Mouse (Mus musculus) lung, embryonic 14.5 days (tissue): ENCODE results near the gene Foxo1. TPM values are rescaled to one million over a fixed set of nuclear protein-coding genes. Genes with fewer than 3 reads are reported as not detected.

Source experiments
- ATAC-seq: fragments of 200-750 bp; cut with Nextera tagmentation; 2 replicates; pipeline ENCODE4 v1.8.0; 2017; ENCODE audit warnings: mild to moderate bottlenecking, moderate TSS enrichment, moderate library complexity; ENCODE audit not compliant: insufficient read depth
- DNase-seq: peaks from one replicate; pipeline ENCODE4 v3.0.0-alpha.2; 2015
- H3K27ac ChIP-seq: fragments of 300-500 bp; sonication (generic); 2 replicates; pipeline ENCODE4 v1.5.1; 2014; ENCODE audit warnings: low read depth, mild to moderate bottlenecking, moderate library complexity
- H3K27me3 ChIP-seq: fragments of 300-500 bp; sonication (generic); 2 replicates; pipeline ENCODE4 v1.6.1; 2014; ENCODE audit warnings: low read length, control low read depth; ENCODE audit not compliant: insufficient read depth
- H3K36me3 ChIP-seq: fragments of 300-500 bp; sonication (generic); 2 replicates; pipeline ENCODE4 v1.6.1; 2014; ENCODE audit warnings: control low read depth; ENCODE audit not compliant: insufficient read depth
- H3K4me1 ChIP-seq: fragments of 300-500 bp; sonication (generic); 2 replicates; pipeline ENCODE4 v1.6.1; 2014; ENCODE audit warnings: antibody characterized with exemption, control low read depth; ENCODE audit not compliant: insufficient read depth
- H3K4me2 ChIP-seq: fragments of 300-500 bp; sonication (generic); 2 replicates; pipeline ENCODE4 v1.6.1; 2014; ENCODE audit warnings: mild to moderate bottlenecking
- H3K4me3 ChIP-seq: fragments of 300-500 bp; sonication (generic); 2 replicates; pipeline ENCODE4 v1.5.1; 2014; ENCODE audit warnings: low read depth, low read length
- H3K9ac ChIP-seq: fragments of 300-500 bp; sonication (generic); 2 replicates; pipeline ENCODE4 v1.6.1; 2014
- H3K9me3 ChIP-seq: fragments of 300-500 bp; sonication (generic); 2 replicates; pipeline ENCODE4 v1.6.1; 2016; ENCODE audit warnings: low read depth, low read length, control low read depth
- CTCF ChIP-seq: IDR thresholded peaks from 2 replicates; pipeline ENCODE4 v1.5.1; 2016; ENCODE audit warnings: antibody characterized with exemption, low read depth
- WGBS: fragments of 180-500 bp; shearing (Covaris S2); extraction: QIAGEN DNeasy Blood & Tissue Kit; methylation state at CpG from one replicate; pipeline ENCODE4 v1.1.7; 2014; 5-methylcytosine and 5-hydroxymethylcytosine counted together
- polyA plus RNA-seq: library from polyadenylated mRNA; unstranded; fragments of >200 nt; fragmentation: Nextera tagmentation; extraction: Ambion mirVana; gene quantifications from 2 replicates; pipeline ENCODE4 v1.2.1, GENCODE M21; 2014

Gene Foxo1
- polyA plus RNA-seq, 1 experiment from 2014 or later = 7.3 TPM

GRCm38 (mm10) chr3:52257782-52258441 lies 10.2 kb upstream of the Foxo1 start:
- Histone ChIP-seq H3K9ac (peak overlapping the region; percentile 45), H3K4me2 (peak overlapping the region; percentile 66), H3K4me3 (peak overlapping the region; percentile 27; the same call in 1 of the 2 replicates), H3K27me3 (peaks cover 6% of the 10 kb centered on the region; the same call in 1 of the 2 replicates), H3K27ac (no peak overlapping the region), H3K9me3 (no peaks in the 10 kb centered on the region), H3K4me1 (0 out of 2 replicates have a peak, but pooled peaks cover 3% of the 10 kb centered on the region), H3K36me3 (no peaks in the 10 kb centered on the region)
- ATAC-seq = peak; percentile 85
- peak; percentile 88 for DNase-seq
- peak; percentile 82 for TF ChIP-seq CTCF
- 8% methylated on average over 18 of the region's 18 CpGs for WGBS

- DNase-seq (peak; percentile 81), ATAC-seq (no peak)
- H3K4me1 ChIP-seq = 0 out of 2 replicates have a peak, but pooled peaks cover 3% of the 10 kb centered on the region
- no peaks in the 10 kb centered on the region for H3K36me3 ChIP-seq
- H3K9me3 ChIP-seq = no peaks in the 10 kb centered on the region
- no peak overlapping the region for H3K9ac ChIP-seq
- 12% methylated on average over 3 of the region's 3 CpGs for WGBS
- peak overlapping the region; percentile 66 for H3K4me2 ChIP-seq
- no peak overlapping the region for H3K27ac ChIP-seq
- TF ChIP-seq CTCF = no peak
- H3K4me3 ChIP-seq = no peak overlapping the region
- H3K27me3 ChIP-seq = peaks cover 6% of the 10 kb centered on the region; the same call in 1 of the 2 replicates
Observed at GRCm38 (mm10) chr3:52258532-52258931, 9.6 kb upstream of the Foxo1 start.

DNA sequence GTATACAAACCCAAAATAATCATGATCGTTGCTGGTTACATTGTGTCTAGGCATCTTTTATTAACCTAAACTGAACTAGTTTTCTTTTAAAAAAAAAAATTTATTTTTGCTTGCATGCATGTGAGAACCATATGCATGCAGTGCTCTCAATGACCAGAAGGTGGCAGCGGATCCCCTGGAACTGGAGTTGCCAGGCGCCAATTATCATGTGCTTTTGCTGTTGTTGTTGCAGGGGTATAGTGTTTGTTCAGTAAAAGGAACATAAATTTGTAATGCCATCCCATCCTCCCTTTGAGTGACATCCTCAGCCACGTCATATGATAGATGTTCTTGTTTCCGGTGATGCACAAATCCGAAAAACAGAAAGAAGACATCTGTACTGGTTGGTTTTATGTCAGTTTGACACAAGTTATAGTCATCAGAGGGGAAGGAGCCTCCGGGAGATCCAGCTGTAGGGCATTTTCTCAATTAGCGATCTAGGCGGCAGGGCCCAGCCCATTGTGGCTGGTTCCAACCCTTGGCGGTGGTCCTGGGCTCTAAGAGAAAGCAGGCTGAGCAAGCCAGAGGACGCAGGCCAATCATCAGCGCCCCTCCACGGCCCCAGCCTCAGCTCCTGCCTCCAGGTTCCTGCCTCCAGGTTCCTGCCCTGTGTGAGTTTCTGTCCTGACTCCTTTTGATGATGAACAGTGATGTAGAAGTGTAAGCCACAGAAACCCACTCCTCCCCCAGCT lies 5.5 kb upstream of the Foxo1 start:
- peak; percentile 94 for DNase-seq
- H3K27me3 ChIP-seq = peaks cover 11% of the 10 kb centered on the region
- H3K4me2 ChIP-seq = no peak overlapping the region
- no peak overlapping the region for H3K9ac ChIP-seq
- 0 out of 2 replicates have a peak, but pooled peaks cover 3% of the 10 kb centered on the region for H3K4me1 ChIP-seq
- no peaks in the 10 kb centered on the region for H3K9me3 ChIP-seq
- TF ChIP-seq CTCF = peak; percentile 94
- H3K27ac ChIP-seq = no peak overlapping the region
- WGBS = 48% methylated on average over 13 of the region's 13 CpGs
- H3K36me3 ChIP-seq = no peaks in the 10 kb centered on the region
- no peak overlapping the region for H3K4me3 ChIP-seq
- ATAC-seq = no peak

DNA sequence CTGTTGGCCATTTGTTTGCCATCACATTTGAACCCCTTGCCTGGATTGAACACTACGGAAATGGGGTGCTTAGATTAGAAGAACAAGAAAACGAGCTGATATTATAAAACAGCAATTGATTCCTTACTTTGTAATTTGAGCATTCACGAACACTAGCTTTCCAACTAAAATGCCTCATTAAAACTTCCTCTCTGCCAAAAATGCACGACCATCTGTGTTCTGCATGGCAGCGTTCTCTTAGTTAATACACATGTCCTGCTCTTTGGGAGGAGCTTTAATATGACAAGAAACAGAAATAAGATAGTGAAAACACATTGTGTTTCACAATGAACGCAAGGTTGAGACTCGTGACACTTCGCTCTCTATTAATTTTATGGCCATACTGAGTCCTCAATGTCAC lies 3.8 kb upstream of the Foxo1 start:
- Histone ChIP-seq H3K36me3 (no peaks in the 10 kb centered on the region), H3K4me3 (no peak overlapping the region), H3K4me1 (no peaks in the 10 kb centered on the region), H3K9ac (no peak overlapping the region), H3K27ac (no peak overlapping the region), H3K27me3 (peaks cover 11% of the 10 kb centered on the region), H3K4me2 (no peak overlapping the region), H3K9me3 (no peaks in the 10 kb centered on the region)
- no peak for DNase-seq
- no peak for ATAC-seq
- TF ChIP-seq CTCF = no peak
- WGBS = 70% methylated on average over 8 of the region's 8 CpGs

GRCm38 (mm10) chr3:52266606-52267160 lies 1.5 kb upstream of the Foxo1 start:
- no peak for TF ChIP-seq CTCF
- Histone ChIP-seq H3K4me1 (0 out of 2 replicates have a peak, but pooled peaks cover 3% of the 10 kb centered on the region), H3K9ac (no peak overlapping the region), H3K36me3 (no peaks in the 10 kb centered on the region), H3K9me3 (no peaks in the 10 kb centered on the region), H3K27ac (no peak overlapping the region), H3K4me2 (peak overlapping the region; percentile 99), H3K4me3 (peak overlapping the region; percentile 76), H3K27me3 (peaks cover 7% of the 10 kb centered on the region; the same call in 1 of the 2 replicates)
- DNase-seq (peak; percentile 57), ATAC-seq (no peak)
- WGBS = 8% methylated on average over 17 of the region's 17 CpGs

DNA sequence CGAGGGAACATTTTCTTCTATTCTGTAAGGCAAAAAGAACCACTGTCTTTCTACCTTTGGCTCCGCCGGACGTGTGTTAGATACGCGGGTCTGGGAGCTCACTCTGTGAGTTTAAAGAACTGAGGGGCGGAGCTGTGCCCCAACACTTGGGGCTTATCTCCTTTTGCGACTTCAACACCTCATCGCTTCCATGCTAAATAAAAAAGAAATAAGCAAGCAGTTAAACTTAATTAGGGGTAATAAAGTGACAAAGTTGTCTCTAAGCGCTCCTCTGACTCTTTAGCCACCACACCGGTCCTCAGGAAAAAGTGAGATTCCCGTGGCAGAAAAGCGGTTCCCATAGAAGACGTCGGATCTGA lies 864 bp upstream of the Foxo1 start:
- peak overlapping the region; percentile 79 for H3K9ac ChIP-seq
- no peak for ATAC-seq
- H3K4me1 ChIP-seq = 0 out of 2 replicates have a peak, but pooled peaks cover 3% of the 10 kb centered on the region
- peaks cover 7% of the 10 kb centered on the region; the same call in 1 of the 2 replicates for H3K27me3 ChIP-seq
- no peaks in the 10 kb centered on the region for H3K9me3 ChIP-seq
- H3K4me3 ChIP-seq = peak overlapping the region; percentile 76
- no peak overlapping the region; the same call in 1 of the 2 replicates for H3K27ac ChIP-seq
- WGBS = under 1% methylated on average over 15 of the region's 15 CpGs
- no peak for TF ChIP-seq CTCF
- no peaks in the 10 kb centered on the region for H3K36me3 ChIP-seq
- no peak for DNase-seq
- H3K4me2 ChIP-seq = peak overlapping the region; percentile 99

- H3K27ac ChIP-seq = peak overlapping the region; percentile 86
- peak overlapping the region; percentile 99 for H3K4me2 ChIP-seq
- 0 out of 2 replicates have a peak, but pooled peaks cover 3% of the 10 kb centered on the region for H3K4me1 ChIP-seq
- DNase-seq (no peak), ATAC-seq (no peak; the same call in 1 of the 2 replicates)
- H3K4me3 ChIP-seq = peak overlapping the region; percentile 76
- peaks cover 7% of the 10 kb centered on the region; the same call in 1 of the 2 replicates for H3K27me3 ChIP-seq
- peak overlapping the region; percentile 79 for H3K9ac ChIP-seq
- H3K36me3 ChIP-seq = no peaks in the 10 kb centered on the region
- no peaks in the 10 kb centered on the region for H3K9me3 ChIP-seq
- under 1% methylated on average over 40 of the region's 40 CpGs for WGBS
- TF ChIP-seq CTCF = no peak
Observed at GRCm38 (mm10) chr3:52268487-52268736, 276 bp downstream of the Foxo1 start.
